Mouse (Mus musculus) brain, embryonic 14.5 days (tissue): Measurements from ENCODE around the gene Sptssa.

Experiments
- CTCF ChIP-seq: fragments of 200-500 bp; IDR thresholded peaks from 2 replicates; pipeline ENCODE4 v1.5.1; 2012; ENCODE audit warnings: inconsistent platforms, mild to moderate bottlenecking, moderate library complexity, borderline replicate concordance; ENCODE audit not compliant: insufficient read depth, insufficient read length; ENCODE audit errors: extremely low read depth
- POLR2A ChIP-seq: fragments of 200-500 bp; IDR thresholded peaks from 2 replicates; pipeline ENCODE4 v1.6.1; 2012; ENCODE audit warnings: mild to moderate bottlenecking, inconsistent platforms, borderline replicate concordance; ENCODE audit not compliant: poor library complexity, insufficient read depth, insufficient read length, severe bottlenecking; ENCODE audit errors: extremely low read depth

DNA sequence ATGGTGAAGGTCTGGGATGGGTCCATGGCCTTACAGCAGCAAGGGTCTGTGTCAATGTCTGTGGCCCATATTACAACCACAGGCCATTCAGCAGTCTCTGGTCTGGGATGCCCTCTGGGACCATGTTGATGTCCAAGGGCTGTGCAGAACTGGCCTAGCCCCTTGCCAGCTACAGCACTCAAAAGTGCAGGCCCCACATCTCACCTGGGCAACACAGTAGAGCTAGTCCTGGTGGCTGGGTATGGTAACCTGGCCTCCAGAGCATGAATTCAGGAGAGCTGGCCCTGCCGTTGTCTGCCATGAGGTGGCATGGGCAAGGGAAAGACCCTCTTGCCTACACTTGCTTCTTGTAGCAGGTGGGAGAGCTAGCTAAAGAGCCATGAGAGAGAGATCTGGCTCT, 11.8 kb upstream of the Sptssa start:
- TF ChIP-seq CTCF (no peak), POLR2A (no peak)
